Mouse (Mus musculus) kidney, adult 11 months (tissue): ENCODE measurements around the gene Cldn2.
"Not testable (repeated sequence)": the region's sequence is repeated elsewhere in the genome, so short reads cannot be mapped to it uniquely, and the experiment has no call there.

Experiments used
- DNase-seq: peaks from one replicate; pipeline ENCODE4 v3.0.0; 2022

Cldn2 gene

GRCm38 (mm10) chrX:139800406-139800878, at the start of gene Cldn2:
Cldn2 (plus strand) TSS chrX:139800828.
- DNase-seq, result no peak

- DNase-seq, result peak; percentile 7
Measured at GRCm38 (mm10) chrX:139751855-139752254, 48.8 kb upstream of the Cldn2 start.

- DNase-seq, result not testable (repeated sequence)
Measured at GRCm38 (mm10) chrX:139758634-139759033, 42.0 kb upstream of the Cldn2 start.

GRCm38 (mm10) chrX:139762546-139762945, 38.1 kb upstream of the Cldn2 start:
- DNase-seq, result no peak

- DNase-seq, result no peak
Measured at GRCm38 (mm10) chrX:139769975-139770637, 30.5 kb upstream of the Cldn2 start.

GRCm38 (mm10) chrX:139774309-139775083, 26.1 kb upstream of the Cldn2 start:
- no peak for DNase-seq

- DNase-seq, result no peak
Measured at GRCm38 (mm10) chrX:139775084-139775612, 25.5 kb upstream of the Cldn2 start.

GRCm38 (mm10) chrX:139777357-139777756, 23.3 kb upstream of the Cldn2 start:
- DNase-seq, result peak; percentile 37

- no peak for DNase-seq
Measured at GRCm38 (mm10) chrX:139778886-139779285, 21.7 kb upstream of the Cldn2 start.

- no peak for DNase-seq
Measured at GRCm38 (mm10) chrX:139779401-139779800, 21.2 kb upstream of the Cldn2 start.

- no peak for DNase-seq
Measured at GRCm38 (mm10) chrX:139780988-139781387, 19.6 kb upstream of the Cldn2 start.

GRCm38 (mm10) chrX:139781563-139781962, 19.1 kb upstream of the Cldn2 start:
- no peak for DNase-seq

- DNase-seq, result no peak
Measured at GRCm38 (mm10) chrX:139782278-139783044, 18.2 kb upstream of the Cldn2 start, which contains the start of gene Ripply1. Ripply1 (minus strand) TSS chrX:139782353.

GRCm38 (mm10) chrX:139783045-139783422, 17.6 kb upstream of the Cldn2 start:
- DNase-seq, result peak; percentile 51

- DNase-seq, result peak; percentile 75
Measured at GRCm38 (mm10) chrX:139785764-139786163, 14.9 kb upstream of the Cldn2 start.

GRCm38 (mm10) chrX:139794072-139794845, 6.4 kb upstream of the Cldn2 start:
- no peak for DNase-seq

GRCm38 (mm10) chrX:139796037-139796436, 4.6 kb upstream of the Cldn2 start:
- no peak for DNase-seq

GRCm38 (mm10) chrX:139797875-139798274, 2.8 kb upstream of the Cldn2 start:
- no peak for DNase-seq

GRCm38 (mm10) chrX:139799953-139800352, 675 bp upstream of the Cldn2 start:
- no peak for DNase-seq

- no peak for DNase-seq
Measured at GRCm38 (mm10) chrX:139803028-139803427, 2.4 kb downstream of the Cldn2 start.

- DNase-seq, result peak; percentile 76
Measured at GRCm38 (mm10) chrX:139805918-139806317, 5.3 kb downstream of the Cldn2 start.

- DNase-seq, result peak; percentile 62
Measured at GRCm38 (mm10) chrX:139807391-139807790, 6.8 kb downstream of the Cldn2 start.
